Mouse (Mus musculus) liver, adult 2 months (tissue): ENCODE results near the gene Pdzd2.

Experiments used
- CTCF ChIP-seq: fragments of 200-500 bp; IDR thresholded peaks from 2 replicates; pipeline ENCODE4 v1.5.1; 2011; ENCODE audit warnings: low read depth, low read length, control low read depth
- POLR2A ChIP-seq: fragments of 200-500 bp; IDR thresholded peaks from 2 replicates; pipeline ENCODE4 v1.6.1; 2011; ENCODE audit warnings: low read length, control low read depth; ENCODE audit not compliant: insufficient read depth; ENCODE audit errors: extremely low read depth

DNA sequence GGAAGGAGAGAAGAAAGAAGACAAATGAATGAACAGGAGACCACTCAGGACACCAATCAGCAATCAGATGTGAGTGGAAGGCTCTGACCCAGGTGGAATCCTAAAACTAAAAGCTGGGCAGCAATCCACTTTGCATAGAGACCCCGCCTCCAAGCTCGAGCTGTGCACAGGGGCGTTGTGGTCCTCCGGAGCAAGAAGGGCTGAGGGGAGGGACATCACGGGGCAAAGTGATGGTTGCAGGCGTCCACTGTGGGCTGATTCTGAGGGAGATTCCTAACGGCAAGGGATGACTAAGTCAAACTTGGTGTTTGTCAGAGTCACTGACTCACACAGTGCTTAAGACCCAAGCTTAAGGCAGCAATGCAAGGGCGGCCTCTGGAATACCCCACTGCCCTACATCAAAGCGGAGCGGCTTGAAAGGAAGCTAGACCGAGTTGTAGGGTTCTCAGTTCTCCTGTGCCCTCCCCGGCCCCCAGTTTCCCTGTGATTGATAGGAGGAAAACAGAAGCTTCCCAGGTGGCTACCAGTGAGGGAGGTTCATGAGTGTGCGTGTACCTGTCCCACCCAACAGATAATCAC, 314.6 kb downstream of the Pdzd2 start:
- no peak for TF ChIP-seq CTCF
- no peak for TF ChIP-seq POLR2A
